Mouse (Mus musculus): ENCODE results near the gene Supt6. TPM values are rescaled to one million over a fixed set of nuclear protein-coding genes. Genes with fewer than 3 reads are reported as not detected.
A peak's percentile ranks its signal among the peaks of the same experiment; 100 is the strongest.
"Not testable (repeated sequence)": the region's sequence is repeated elsewhere in the genome, so short reads cannot be mapped to it uniquely, and the experiment has no call there.

Supt6 gene
- total RNA-seq (2014; fragmentation: Nextera tagmentation) (51.1 and 51.9 TPM in 2 replicates), total RNA-seq (2017) (46.0 and 52.5 TPM in 2 replicates)

GRCm38 (mm10) chr11:78245627-78246317 is at the start of gene Supt6, which contains the start of gene Sdf2:
Gene Supt6, minus strand, starts transcription at chr11:78245987.
Gene Sdf2, plus strand, starts transcription at chr11:78245746.
- peak; percentile 93 for ATAC-seq (replicated peaks; ENCODE audit: low FRiP score, low TSS enrichment, poor library complexity, severe bottlenecking)

DNA sequence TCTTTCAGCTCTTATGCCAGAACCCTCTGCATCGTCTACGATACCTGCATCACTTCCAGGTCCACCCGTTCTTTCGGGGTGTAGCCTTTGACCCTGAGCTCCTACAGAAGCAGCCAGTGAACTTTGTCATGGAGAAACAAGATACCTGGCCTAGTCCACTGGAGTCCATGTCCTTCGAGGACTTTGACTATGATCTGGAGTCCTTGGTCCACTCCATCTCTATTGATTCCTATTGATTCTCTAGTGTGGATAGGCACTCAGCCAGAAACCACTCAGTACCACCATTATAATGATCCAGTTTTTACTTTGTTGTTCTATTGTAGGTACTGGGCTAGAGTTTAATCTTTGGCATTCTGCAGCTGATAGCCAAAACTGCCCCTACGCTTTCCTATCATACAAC is 48.8 kb upstream of the Supt6 start:
- ATAC-seq (replicated peaks; ENCODE audit: low FRiP score, low TSS enrichment, poor library complexity, severe bottlenecking), result no peak

GRCm38 (mm10) chr11:78290654-78291053 is 44.9 kb upstream of the Supt6 start, which contains the start of gene BC030499:
Gene BC030499, plus strand, starts transcription at chr11:78290841.
- ATAC-seq (replicated peaks; ENCODE audit: low FRiP score, low TSS enrichment, poor library complexity, severe bottlenecking), result no peak

- ATAC-seq (replicated peaks; ENCODE audit: low FRiP score, low TSS enrichment, poor library complexity, severe bottlenecking), result no peak
Observed at GRCm38 (mm10) chr11:78289146-78289763, 43.5 kb upstream of the Supt6 start.

GRCm38 (mm10) chr11:78279586-78279985 is 33.8 kb upstream of the Supt6 start:
- ATAC-seq (replicated peaks; ENCODE audit: low FRiP score, low TSS enrichment, poor library complexity, severe bottlenecking), result no peak

DNA sequence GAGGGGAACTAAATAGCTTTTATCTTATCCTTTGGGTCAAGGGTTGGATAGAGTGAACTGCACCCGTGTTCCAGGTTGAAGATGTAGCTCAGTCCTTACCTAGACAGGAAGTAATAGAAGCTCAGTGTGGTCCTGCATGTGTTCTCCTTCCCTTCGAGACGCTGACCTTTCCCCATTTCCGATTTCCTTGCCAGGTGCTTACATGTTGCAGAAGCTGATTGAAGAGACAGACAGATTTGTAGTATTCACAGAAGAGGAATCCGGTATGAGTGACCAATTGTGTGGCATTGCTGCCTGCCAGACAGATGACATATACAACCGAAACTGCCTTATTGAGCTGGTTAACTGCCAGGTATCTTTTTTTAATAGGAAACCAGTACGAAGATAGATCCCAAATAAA is 33.1 kb upstream of the Supt6 start:
- no peak for ATAC-seq (replicated peaks; ENCODE audit: low FRiP score, low TSS enrichment, poor library complexity, severe bottlenecking)

DNA sequence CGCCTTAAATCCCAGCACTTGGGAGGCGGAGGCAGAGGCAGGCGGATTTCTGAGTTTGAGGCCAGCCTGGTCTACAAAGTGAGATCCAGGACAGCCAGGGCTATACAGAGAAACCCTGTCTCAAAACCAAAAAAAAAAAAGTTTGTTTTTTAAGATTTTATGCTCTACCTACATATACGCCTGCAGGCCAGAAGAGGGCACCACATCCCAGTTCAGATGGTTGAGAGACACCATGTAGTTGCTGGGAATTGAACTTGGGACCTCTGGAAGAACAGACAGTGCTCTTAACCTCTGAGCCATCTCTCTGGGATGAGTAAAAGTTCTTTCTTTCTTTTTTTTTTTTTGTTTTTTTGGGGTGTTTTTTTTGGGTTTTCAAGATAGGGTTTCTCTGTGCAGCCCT is 30.4 kb upstream of the Supt6 start:
- not testable (repeated sequence) for ATAC-seq (replicated peaks; ENCODE audit: low FRiP score, low TSS enrichment, poor library complexity, severe bottlenecking)

GRCm38 (mm10) chr11:78275596-78275995 is 29.8 kb upstream of the Supt6 start:
- ATAC-seq (replicated peaks; ENCODE audit: low FRiP score, low TSS enrichment, poor library complexity, severe bottlenecking), result no peak

DNA sequence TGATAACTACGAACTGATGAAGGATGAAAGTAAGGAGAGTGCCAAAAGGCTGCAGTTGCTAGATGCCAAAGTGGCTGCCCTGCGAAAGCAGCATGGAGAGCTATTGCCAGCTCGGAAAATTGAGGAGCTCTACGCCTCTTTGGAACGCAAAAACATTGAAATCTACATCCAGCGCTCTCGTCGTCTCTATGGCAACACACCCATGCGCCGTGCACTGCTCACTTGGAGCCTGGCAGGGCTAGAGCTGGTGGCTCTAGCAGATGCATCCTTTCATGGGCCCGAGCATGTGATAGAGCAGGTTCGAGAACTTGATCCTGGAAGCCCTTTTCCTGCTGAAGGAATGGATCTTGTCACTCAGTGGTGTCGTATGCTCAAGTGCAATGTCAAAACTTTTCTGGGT is 26.2 kb upstream of the Supt6 start:
- no peak for ATAC-seq (replicated peaks; ENCODE audit: low FRiP score, low TSS enrichment, poor library complexity, severe bottlenecking)

DNA sequence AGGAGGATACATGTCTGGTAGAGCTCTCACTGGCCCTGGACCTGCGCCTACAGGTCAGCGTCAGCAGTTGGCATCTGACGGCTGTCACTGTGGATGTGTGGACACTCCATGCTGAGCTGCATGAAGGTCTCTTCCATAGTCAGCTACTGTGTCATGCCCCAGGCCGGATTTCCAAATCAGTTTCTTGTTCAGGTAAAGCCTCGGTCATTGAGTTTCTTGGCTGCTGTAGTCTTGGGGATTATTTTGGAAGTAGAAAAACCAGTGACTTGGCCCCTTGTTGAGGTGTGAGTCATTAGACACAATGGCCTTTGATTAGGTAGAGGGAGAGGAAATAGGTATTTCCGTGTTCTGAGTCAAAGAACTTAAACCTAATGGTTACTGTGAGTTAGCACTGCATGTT is 19.8 kb upstream of the Supt6 start:
- ATAC-seq (replicated peaks; ENCODE audit: low FRiP score, low TSS enrichment, poor library complexity, severe bottlenecking), result no peak

- ATAC-seq (replicated peaks; ENCODE audit: low FRiP score, low TSS enrichment, poor library complexity, severe bottlenecking), result peak; percentile 39
Observed at GRCm38 (mm10) chr11:78262550-78262949, 16.8 kb upstream of the Supt6 start.

DNA sequence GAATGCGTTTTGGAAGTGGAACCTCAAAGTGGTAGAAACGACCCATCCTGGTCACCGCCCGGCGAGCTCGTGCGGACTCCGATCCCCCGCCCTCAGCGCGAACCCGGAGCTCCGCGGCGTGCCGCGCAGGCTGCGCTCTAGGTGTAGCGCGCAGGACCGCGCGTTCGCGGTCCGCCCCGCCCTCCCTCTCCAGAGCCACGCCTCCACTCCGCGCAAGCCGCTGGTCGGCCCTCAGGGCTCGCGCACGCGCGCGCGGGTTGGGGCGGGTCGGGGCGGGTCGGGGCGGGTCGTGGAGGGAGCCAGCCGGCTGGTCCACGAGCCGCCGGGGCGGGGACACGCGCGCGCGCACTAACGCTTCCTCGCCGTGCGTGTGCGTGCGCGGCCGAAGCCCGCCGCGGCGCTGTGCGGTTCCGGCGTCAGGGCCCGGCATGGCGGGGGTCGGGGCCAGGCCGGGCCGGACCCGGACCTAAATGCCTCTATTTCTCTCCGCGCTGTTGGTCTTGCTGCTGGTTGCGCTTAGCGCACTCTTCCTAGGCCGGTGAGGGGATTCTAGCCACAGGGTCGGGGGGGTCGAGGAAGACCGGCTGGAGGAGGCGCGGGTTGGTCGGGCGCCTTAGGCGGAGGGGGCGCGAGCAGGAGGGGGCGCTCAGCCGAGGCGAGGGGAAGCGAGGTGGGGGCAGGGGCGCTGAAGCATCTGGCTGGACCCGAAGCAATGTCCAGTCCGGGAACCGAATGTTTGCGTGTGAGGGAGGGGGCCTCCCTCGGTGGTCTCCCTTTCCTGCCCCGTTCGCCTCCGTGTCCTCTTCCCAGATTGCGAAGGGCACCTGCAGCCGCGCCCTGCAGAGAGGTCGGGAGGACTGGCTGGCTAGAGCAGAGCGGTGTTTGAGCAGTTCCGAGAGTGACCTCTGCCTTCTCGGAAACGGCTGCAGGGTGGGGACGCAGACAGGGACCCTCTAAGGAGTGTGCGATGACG is 15.9 kb upstream of the Supt6 start, which contains the start of gene 2610507B11Rik:
Gene 2610507B11Rik (plus strand): TSS at position 373 of the 973 bp plus-strand sequence.
- peak; percentile 80 for ATAC-seq (replicated peaks; ENCODE audit: low FRiP score, low TSS enrichment, poor library complexity, severe bottlenecking)

DNA sequence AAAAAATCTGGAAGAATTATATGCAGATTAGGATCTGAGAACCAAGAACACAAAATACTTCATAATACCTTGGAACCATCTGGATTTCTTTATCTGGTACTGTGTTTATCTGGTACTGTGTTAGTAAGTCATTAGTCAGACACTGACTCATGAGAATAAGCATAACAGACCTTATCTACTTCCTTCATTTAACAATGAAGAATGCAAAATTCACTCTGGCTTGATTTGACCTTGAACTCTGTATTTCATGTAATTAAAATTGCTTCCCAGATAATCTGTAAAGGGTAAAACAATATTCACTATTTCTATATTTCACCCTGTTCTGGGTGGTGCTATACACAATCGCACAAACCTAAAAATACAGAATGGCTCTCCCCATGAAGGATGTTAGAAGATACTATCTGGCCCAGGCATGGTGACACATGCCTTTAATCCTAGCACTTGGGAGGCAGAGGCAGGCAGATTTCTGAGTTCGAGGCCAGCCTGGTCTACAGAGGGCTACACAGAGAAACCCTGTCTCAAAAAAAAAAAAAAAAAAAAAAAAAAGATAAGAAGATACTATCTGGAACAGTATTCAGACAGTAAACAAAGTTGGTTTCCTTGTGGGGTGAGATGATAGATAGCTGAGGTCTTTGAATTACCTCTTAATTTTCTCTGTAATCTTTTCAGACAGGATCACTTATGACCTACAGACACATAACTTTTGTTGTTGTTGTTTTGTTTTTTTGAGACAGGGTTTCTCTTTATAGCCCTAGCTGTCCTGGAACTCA is 14.9 kb upstream of the Supt6 start:
- no peak for ATAC-seq (replicated peaks; ENCODE audit: low FRiP score, low TSS enrichment, poor library complexity, severe bottlenecking)

DNA sequence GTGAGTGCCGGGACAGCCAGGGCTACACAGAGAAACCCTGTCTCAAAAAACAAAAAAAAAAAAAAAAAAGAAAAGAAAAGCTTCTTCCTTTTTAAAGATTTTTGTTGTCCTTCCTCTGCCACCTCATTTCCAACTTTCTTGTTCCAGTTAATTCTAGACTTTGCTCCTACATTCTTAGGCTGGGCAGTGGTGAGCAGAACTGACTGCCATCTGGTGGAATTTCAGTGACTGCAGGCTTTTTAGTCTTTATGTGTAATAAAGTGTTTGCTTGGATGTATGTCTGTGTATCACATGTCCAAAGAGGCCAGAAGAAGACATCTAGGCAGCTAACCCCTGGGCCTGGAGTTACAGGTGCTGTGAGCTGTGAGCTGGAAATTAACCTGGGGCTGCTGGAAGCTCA is 10.8 kb upstream of the Supt6 start:
- ATAC-seq (replicated peaks; ENCODE audit: low FRiP score, low TSS enrichment, poor library complexity, severe bottlenecking), result no peak

- ATAC-seq (replicated peaks; ENCODE audit: low FRiP score, low TSS enrichment, poor library complexity, severe bottlenecking), result no peak
Observed at GRCm38 (mm10) chr11:78247727-78248140, 1.9 kb upstream of the Supt6 start.

DNA sequence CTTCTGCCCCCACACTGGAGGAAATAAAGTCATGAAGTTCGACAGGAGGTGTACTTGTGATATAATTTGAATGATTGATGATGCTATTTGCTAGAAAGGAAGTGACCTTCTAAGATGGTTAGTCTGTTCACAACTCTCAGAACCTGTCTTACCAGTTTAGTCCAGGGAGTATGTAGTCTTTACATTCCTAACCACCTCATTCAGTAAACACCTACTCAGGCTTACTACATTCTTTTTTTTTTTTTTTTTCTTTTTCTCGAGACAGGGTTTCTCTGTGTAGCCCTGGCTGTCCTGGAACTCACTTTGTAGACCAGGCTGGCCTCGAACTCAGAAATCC is 1.2 kb upstream of the Supt6 start:
- ATAC-seq (replicated peaks; ENCODE audit: low FRiP score, low TSS enrichment, poor library complexity, severe bottlenecking), result no peak

DNA sequence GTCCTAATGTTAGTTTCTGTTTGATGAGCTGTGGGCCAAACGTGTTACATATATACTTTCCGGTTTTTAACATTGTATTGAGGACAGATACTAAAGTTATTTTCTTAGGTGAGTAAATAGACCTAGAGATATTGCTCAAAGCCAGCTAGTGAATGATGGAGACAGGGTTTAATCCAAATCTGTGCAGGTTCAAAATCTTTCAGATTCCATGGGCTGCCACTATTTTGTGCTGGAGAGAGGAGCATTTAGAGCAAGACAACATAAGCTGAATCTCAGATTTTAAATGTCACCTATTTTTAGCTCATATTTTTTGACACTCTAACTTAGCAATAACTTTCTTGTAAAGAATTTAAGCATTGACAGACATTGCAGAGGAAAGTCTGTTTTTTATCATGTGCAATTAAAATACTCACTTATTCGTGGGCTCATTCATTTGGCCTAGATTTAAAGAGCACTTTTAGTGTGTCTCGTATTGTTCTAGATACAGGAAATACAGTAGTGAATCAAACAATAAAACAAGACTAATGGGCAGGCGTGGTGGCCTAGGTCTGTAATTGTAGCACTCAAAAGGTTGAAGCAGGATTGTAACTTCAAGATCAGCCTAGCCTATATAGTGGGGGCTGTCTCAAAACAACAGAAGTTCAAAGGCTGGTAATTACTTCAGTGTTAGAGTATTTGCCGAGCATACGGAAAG is 678 bp upstream of the Supt6 start:
- ATAC-seq (replicated peaks; ENCODE audit: low FRiP score, low TSS enrichment, poor library complexity, severe bottlenecking), result no peak

DNA sequence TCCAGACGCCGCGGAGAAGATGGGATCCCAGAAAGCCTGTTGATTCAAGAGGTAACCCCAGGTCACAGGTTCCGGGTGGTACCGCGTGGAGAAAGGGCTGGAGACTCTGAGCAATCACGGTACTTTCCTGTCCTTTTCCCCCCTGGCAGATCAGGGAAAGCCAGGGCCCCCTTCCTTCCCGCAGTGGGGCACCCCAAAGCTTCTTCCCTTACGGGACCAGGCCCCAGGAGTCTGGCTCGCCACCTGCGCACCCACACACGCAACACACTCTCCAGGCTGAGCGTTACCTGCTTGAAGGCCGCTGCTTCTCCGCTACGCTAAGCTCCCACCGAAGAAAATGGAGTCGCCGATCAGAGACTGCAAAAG is 543 bp downstream of the Supt6 start:
- no peak; the same call in 1 of the 2 replicates for ATAC-seq (replicated peaks; ENCODE audit: low FRiP score, low TSS enrichment, poor library complexity, severe bottlenecking)

Measured in megakaryocyte-erythroid progenitor cell, adult 5-6 weeks (primary cell).